Comparison of ENCODE assay signal across 10 mouse cellular contexts in genomic region chr9:45345516-45345915, GRCm38 (mm10). TPM values are rescaled to one million over a fixed set of nuclear protein-coding genes. Genes with fewer than 3 reads are reported as not detected.
DNase-seq lines count a peak whose midpoint lies in the region; ATAC-seq and TF ChIP-seq lines count a peak whose summit lies in the region.
"Had no signal": no experiment of that assay in that cellular context is flagged by ENCODE, and none has a peak within 500 bp of the region (broad histone marks: within the 10 kb centered on the region; RNA-seq: fewer than 3 reads in every experiment).

No protein-coding gene starts in this region.

- no peak overlapping the region for H3K4me3 ChIP-seq in liver, adult 2 months (ENCODE audit: insufficient read depth, low read depth, low read length)
- H3K4me3 ChIP-seq in cerebellum, adult 2 months (replicated peaks; ENCODE audit: insufficient read depth, low read depth, low read length): no peak overlapping the region
- H3K4me3 ChIP-seq in stomach, postnatal 0 days (ENCODE audit: low read depth, low read length): no peak overlapping the region
- H3K4me3 ChIP-seq: erythroblast, embryonic 14.5 days had no signal

- TF ChIP-seq POLR2A in liver, adult 2 months (IDR thresholded peaks at IDR 0.05; ENCODE audit: extremely low read depth, insufficient read depth, low read length): no peak
- TF ChIP-seq POLR2A in cerebellum, adult 2 months (IDR thresholded peaks at IDR 0.05; ENCODE audit: borderline replicate concordance, insufficient read depth, low read length): no peak

- H3K4me2 ChIP-seq in stomach, postnatal 0 days (replicated peaks; ENCODE audit: low read depth): no peak overlapping the region

- H3K27ac ChIP-seq in liver, adult 2 months (replicated peaks; ENCODE audit: insufficient read depth, low read depth, low read length): no peak overlapping the region
- H3K27ac ChIP-seq in cerebellum, adult 2 months (ENCODE audit: insufficient read depth, low read length): no peak overlapping the region
- no peak overlapping the region for H3K27ac ChIP-seq in stomach, postnatal 0 days (replicated peaks)

- 0 out of 2 replicates have a peak, but pooled peaks have one; percentile 16 for TF ChIP-seq CTCF in liver, adult 2 months (IDR thresholded peaks at IDR 0.05; ENCODE audit: low read depth, low read length)
- TF ChIP-seq CTCF in cerebellum, adult 2 months (IDR thresholded peaks at IDR 0.05; ENCODE audit: borderline replicate concordance, insufficient read depth, low read depth, low read length): peak; percentile 75
- peak; percentile 76 for TF ChIP-seq CTCF in stomach, postnatal 0 days (IDR thresholded peaks at IDR 0.05; ENCODE audit: low read depth)

- H3K27me3 ChIP-seq in liver, adult 2 months (ENCODE audit: control insufficient read depth, insufficient read depth, low read length): no peaks in the 10 kb centered on the region
- no peaks in the 10 kb centered on the region for H3K27me3 ChIP-seq in cerebellum, adult 2 months (ENCODE audit: control insufficient read depth, insufficient read depth, low read length)
- no peaks in the 10 kb centered on the region for H3K27me3 ChIP-seq in stomach, postnatal 0 days (ENCODE audit: control insufficient read depth, insufficient read depth, low read length)

- no peaks in the 10 kb centered on the region for H3K36me3 ChIP-seq in liver, adult 2 months (ENCODE audit: control insufficient read depth, insufficient read depth, low read length)
- no peaks in the 10 kb centered on the region for H3K36me3 ChIP-seq in stomach, postnatal 0 days (ENCODE audit: control insufficient read depth, insufficient read depth, low read length)

- TF ChIP-seq EP300 in stomach, postnatal 0 days (optimal IDR thresholded peaks at IDR 0.05): no peak

- 72% methylated on average over 2 of the region's 2 CpGs for WGBS in liver, adult 2 months
- WGBS in cerebellum, adult 2 months: 35% methylated on average over 2 of the region's 2 CpGs
- 68% methylated on average over 2 of the region's 2 CpGs for WGBS in stomach, postnatal 0 days

- 0 out of 2 replicates have a peak, but pooled peaks have one; percentile 18 for ATAC-seq in stomach, postnatal 0 days (ENCODE audit: low FRiP score, low TSS enrichment)

- no peaks in the 10 kb centered on the region for H3K9me3 ChIP-seq in stomach, postnatal 0 days (ENCODE audit: control insufficient read depth, low read length)

- H3K79me2 ChIP-seq in liver, adult 2 months (ENCODE audit: control insufficient read depth, insufficient read depth, low read length): no peaks in the 10 kb centered on the region

- H3K9ac ChIP-seq in liver, adult 2 months (ENCODE audit: low read depth, low read length): no peak overlapping the region
- H3K9ac ChIP-seq in stomach, postnatal 0 days (ENCODE audit: low read length): no peak overlapping the region

- H3K4me1 ChIP-seq in liver, adult 2 months (ENCODE audit: control insufficient read depth, insufficient read depth, low read length): no peaks in the 10 kb centered on the region
- peaks cover 6% of the 10 kb centered on the region; the same call in 1 of the 2 replicates for H3K4me1 ChIP-seq in cerebellum, adult 2 months (ENCODE audit: control insufficient read depth, insufficient read depth, low read length)
- H3K4me1 ChIP-seq in stomach, postnatal 0 days (replicated peaks; ENCODE audit: control insufficient read depth, insufficient read depth): no peaks in the 10 kb centered on the region

- DNase-seq in adrenal gland, postnatal 10 days: peak; percentile 46
- DNase-seq in adrenal gland, adult 18-20 months (ENCODE audit: low spot score in 2 of 2): no peak
- DNase-seq in liver, adult 2 months (ENCODE audit: extremely low read depth, low read depth, low spot score): peak; percentile 7
- DNase-seq in liver: no peak
- peak; percentile 59 to 69 for DNase-seq in cerebellum, adult 2 months
- peak; percentile 10 for DNase-seq in hindlimb bud, embryonic 11.5 days (ENCODE audit: extremely low spot score, low read depth, low spot score)
- DNase-seq in stomach, postnatal 0 days (ENCODE audit: low spot score): no peak
- no peak for DNase-seq in layer of hippocampus, adult 9-10 months (ENCODE audit: low spot score)

RNA-seq across cellular contexts. Expression of gene Fxyd6, which starts 24.5 kb away (rescaled TPM):
- 100 to 1,000 TPM in 1 of 2 experiments, 10 to 100 TPM in 1; 97.7 to 120 TPM for total RNA-seq in adrenal gland, postnatal 10 days (2021)
- 100 to 1,000 TPM; 209 to 250 TPM for total RNA-seq in adrenal gland, adult 18-20 months (2021)
- 0.46 and 1.1 TPM in 2 replicates for total RNA-seq in liver, adult 2 months (2014; rRNA removed)
- 0.56 and 0.72 TPM in 2 replicates for polyA plus RNA-seq in liver, adult 2 months (2012; rRNA removed)
- 104 and 107 TPM in 2 replicates for polyA plus RNA-seq in cerebellum, adult 2 months (2012; rRNA removed)
- polyA plus RNA-seq in stomach, postnatal 0 days (2015; fragmentation: Nextera tagmentation; extraction: Ambion mirVana): 50.3 and 66.9 TPM in 2 replicates
- polyA plus RNA-seq: C2C12; erythroblast, embryonic 14.5 days had no signal

RNA-seq across cellular contexts. Expression of gene Tmprss13, which starts 26.6 kb away (rescaled TPM):
- total RNA-seq in adrenal gland, postnatal 10 days (2021): under 1 TPM in 1 of 2 experiments, not detected in 1; 0.27 TPM
- under 1 TPM; 0.10 to 0.27 TPM for total RNA-seq in adrenal gland, adult 18-20 months (2021)
- total RNA-seq in liver, adult 2 months (2014; rRNA removed): not detected in 2 replicates
- not detected in 2 replicates for polyA plus RNA-seq in liver, adult 2 months (2012; rRNA removed)
- not detected in 2 replicates for polyA plus RNA-seq in cerebellum, adult 2 months (2012; rRNA removed)
- polyA plus RNA-seq in stomach, postnatal 0 days (2015; fragmentation: Nextera tagmentation; extraction: Ambion mirVana): 33.1 and 33.6 TPM in 2 replicates
- polyA plus RNA-seq: C2C12; erythroblast, embryonic 14.5 days had no signal

RNA-seq across cellular contexts. Expression of gene Fxyd2, which starts 54.0 kb away (rescaled TPM):
- 1 to 10 TPM; 2.3 to 7.3 TPM for total RNA-seq in adrenal gland, postnatal 10 days (2021)
- 1 to 10 TPM; 4.5 to 8.9 TPM for total RNA-seq in adrenal gland, adult 18-20 months (2021)
- 0.20 TPM in 1 of 2 replicates, not detected in the other for total RNA-seq in liver, adult 2 months (2014; rRNA removed)
- 0.29 and 0.44 TPM in 2 replicates for polyA plus RNA-seq in liver, adult 2 months (2012; rRNA removed)
- 2.1 and 3.1 TPM in 2 replicates for polyA plus RNA-seq in cerebellum, adult 2 months (2012; rRNA removed)
- 1.3 and 2.2 TPM in 2 replicates for polyA plus RNA-seq in stomach, postnatal 0 days (2015; fragmentation: Nextera tagmentation; extraction: Ambion mirVana)
- polyA plus RNA-seq: C2C12; erythroblast, embryonic 14.5 days had no signal

Comparison
In these comparisons a context has a peak if more than half of its experiments do, and no peak if none do; other contexts are left out.
1. DNase-seq: peak in adrenal gland, postnatal 10 days (single experiment), liver, adult 2 months (single experiment), cerebellum, adult 2 months (2 of 2) and hindlimb bud, embryonic 11.5 days (single experiment); none in adrenal gland, adult 18-20 months (0 of 2), liver (single experiment), stomach, postnatal 0 days (single experiment) and layer of hippocampus, adult 9-10 months (single experiment).
2. CTCF ChIP-seq: peak in every context shown above with its lines; median percentile 76 in stomach, postnatal 0 days; 75 in cerebellum, adult 2 months; 16 in liver, adult 2 months.
3. RNA of gene Fxyd6, which starts 24.5 kb away (total RNA-seq): 209 to 250 TPM in adrenal gland, adult 18-20 months and 97.7 to 120 TPM in adrenal gland, postnatal 10 days; 0.46 to 1.1 TPM in liver, adult 2 months; every median in the first group is over 10 times any median in the second.